Mouse (Mus musculus): ENCODE results near the gene Lmntd2. TPM values are rescaled to one million over a fixed set of nuclear protein-coding genes. Genes with fewer than 3 reads are reported as not detected.

Lmntd2 gene
- polyA plus RNA-seq, 1 experiment from 2014 or later, result 1.4 TPM

DNA sequence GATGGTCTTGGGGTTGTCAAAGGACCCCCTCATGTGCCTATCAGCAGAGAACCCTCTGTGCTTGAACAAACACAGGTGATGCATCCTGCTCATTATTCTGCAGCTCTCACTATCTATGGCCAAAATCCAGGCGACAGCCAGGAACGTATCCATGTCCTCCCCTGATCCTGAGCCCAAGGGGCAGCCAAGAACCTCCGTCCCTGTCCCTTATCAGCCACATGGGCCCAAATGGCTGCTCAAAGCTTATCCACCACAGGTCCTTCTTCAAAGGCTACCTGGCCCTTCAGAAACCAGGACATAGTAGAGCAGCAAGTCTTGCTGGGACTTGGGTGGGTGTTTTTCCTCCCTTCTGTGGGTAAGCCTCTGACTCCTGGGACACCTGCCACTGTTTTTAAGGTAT lies 25.7 kb downstream of the Lmntd2 start:
- Histone ChIP-seq H3K9ac (ENCODE audit: low read length) (no peak overlapping the region), H3K27me3 (ENCODE audit: control insufficient read depth, insufficient read depth, low read depth, low read length) (no peaks in the 10 kb centered on the region), H3K9me3 (ENCODE audit: control insufficient read depth, low read length) (no peaks in the 10 kb centered on the region), H3K4me3 (ENCODE audit: low read length) (no peak overlapping the region), H3K4me2 (ENCODE audit: low read depth, low read length) (no peak overlapping the region), H3K4me1 (replicated peaks; ENCODE audit: control insufficient read depth, insufficient read depth, low read length) (peaks cover 17% of the 10 kb centered on the region), H3K27ac (ENCODE audit: low read length) (no peak overlapping the region), H3K36me3 (ENCODE audit: control insufficient read depth, insufficient read depth, low read length) (peaks cover 35% of the 10 kb centered on the region)
- no peak for ATAC-seq (ENCODE audit: low read depth)
- WGBS, result 66% methylated on average over 3 of the region's 3 CpGs

DNA sequence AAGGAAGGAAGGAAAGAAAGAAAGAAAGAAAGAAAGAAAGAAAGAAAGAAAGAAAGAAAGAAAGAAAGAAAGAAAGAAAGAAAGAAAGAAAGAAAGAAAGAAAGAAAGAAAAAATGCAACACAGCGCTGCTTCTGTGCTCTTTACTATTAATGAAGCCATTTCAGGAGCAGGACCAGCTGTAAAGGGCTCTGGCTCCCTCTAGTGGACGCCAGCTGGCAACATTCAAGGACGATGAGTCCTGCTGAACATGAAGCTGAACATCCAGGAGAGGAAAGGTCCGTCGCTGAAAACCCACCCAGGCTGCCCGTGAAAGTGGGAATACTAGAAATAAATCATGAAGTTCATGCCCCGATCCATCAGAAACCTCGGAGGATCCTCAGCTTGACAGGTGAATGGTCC lies 37.7 kb downstream of the Lmntd2 start:
- no peaks in the 10 kb centered on the region for H3K9me3 ChIP-seq (ENCODE audit: control insufficient read depth, low read length)
- no peak overlapping the region for H3K4me3 ChIP-seq (ENCODE audit: low read length)
- no peak for ATAC-seq (ENCODE audit: low read depth)
- H3K4me2 ChIP-seq (ENCODE audit: low read depth, low read length), result no peak overlapping the region
- H3K27ac ChIP-seq (ENCODE audit: low read length), result no peak overlapping the region
- no peak overlapping the region; the same call in 1 of the 2 replicates for H3K9ac ChIP-seq (ENCODE audit: low read length)
- H3K4me1 ChIP-seq (replicated peaks; ENCODE audit: control insufficient read depth, insufficient read depth, low read length), result peaks cover 10% of the 10 kb centered on the region
- no peaks in the 10 kb centered on the region for H3K36me3 ChIP-seq (ENCODE audit: control insufficient read depth, insufficient read depth, low read length)
- 1% methylated on average over 8 of the region's 8 CpGs for WGBS
- H3K27me3 ChIP-seq (ENCODE audit: control insufficient read depth, insufficient read depth, low read depth, low read length), result no peaks in the 10 kb centered on the region; the same call in 1 of the 2 replicates

DNA sequence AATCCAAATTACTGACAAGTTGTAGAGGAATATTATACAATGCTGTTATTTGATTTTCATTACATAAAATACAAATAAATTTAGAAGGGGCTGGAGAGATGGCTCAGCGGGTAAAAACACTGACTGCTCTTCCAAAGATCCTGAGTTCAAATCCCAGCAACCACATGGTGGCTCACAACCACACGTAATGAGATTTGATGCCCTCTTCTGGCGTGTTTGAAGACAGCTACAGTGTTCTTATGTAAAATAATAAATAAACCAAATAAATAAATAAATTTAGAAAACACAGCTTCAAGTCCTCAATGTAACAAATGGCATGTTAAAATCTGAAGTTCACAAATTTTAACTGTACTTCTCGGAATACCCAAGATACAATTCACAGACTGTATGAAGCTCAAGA lies 38.8 kb downstream of the Lmntd2 start:
- H3K9me3 ChIP-seq (ENCODE audit: control insufficient read depth, low read length), result no peaks in the 10 kb centered on the region
- H3K4me2 ChIP-seq (ENCODE audit: low read depth, low read length), result no peak overlapping the region
- no peak overlapping the region for H3K27ac ChIP-seq (ENCODE audit: low read length)
- H3K27me3 ChIP-seq (ENCODE audit: control insufficient read depth, insufficient read depth, low read depth, low read length), result no peaks in the 10 kb centered on the region; the same call in 1 of the 2 replicates
- WGBS, result 85% methylated on average over 4 of the region's 4 CpGs
- H3K9ac ChIP-seq (ENCODE audit: low read length), result no peak overlapping the region
- H3K4me1 ChIP-seq (replicated peaks; ENCODE audit: control insufficient read depth, insufficient read depth, low read length), result peaks cover 10% of the 10 kb centered on the region
- ATAC-seq (ENCODE audit: low read depth), result no peak
- H3K4me3 ChIP-seq (ENCODE audit: low read length), result no peak overlapping the region
- H3K36me3 ChIP-seq (ENCODE audit: control insufficient read depth, insufficient read depth, low read length), result no peaks in the 10 kb centered on the region

DNA sequence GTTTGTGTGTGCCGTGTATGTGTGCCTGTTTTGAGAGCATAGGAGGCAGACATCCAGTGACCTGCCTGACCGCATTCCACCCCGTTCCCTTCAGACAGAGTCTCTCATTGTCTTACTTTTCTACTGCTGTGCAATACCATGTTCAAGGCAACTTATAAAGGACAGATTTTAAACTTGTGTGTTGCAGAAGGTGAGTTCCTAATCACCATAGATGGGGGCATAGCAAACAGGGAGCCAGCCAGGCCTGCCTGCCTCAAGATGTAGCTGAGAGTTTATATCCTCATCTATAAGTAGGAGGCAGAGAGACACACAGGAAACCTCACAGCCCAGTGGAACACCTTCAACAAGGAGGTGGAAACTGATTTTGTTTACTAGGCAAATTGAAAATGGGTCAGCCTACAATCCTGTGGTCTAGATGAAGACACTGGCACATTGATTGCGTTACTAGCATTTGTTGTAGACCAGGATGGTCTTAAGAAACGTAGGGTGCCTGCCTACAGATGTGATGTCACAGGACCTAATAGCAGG lies 40.5 kb downstream of the Lmntd2 start:
- peak overlapping the region; percentile 72 for H3K4me2 ChIP-seq (ENCODE audit: low read depth, low read length)
- peak overlapping the region; percentile 97 for H3K27ac ChIP-seq (ENCODE audit: low read length)
- H3K27me3 ChIP-seq (ENCODE audit: control insufficient read depth, insufficient read depth, low read depth, low read length), result no peaks in the 10 kb centered on the region
- no peaks in the 10 kb centered on the region for H3K36me3 ChIP-seq (ENCODE audit: control insufficient read depth, insufficient read depth, low read length)
- no peaks in the 10 kb centered on the region for H3K9me3 ChIP-seq (ENCODE audit: control insufficient read depth, low read length)
- peak overlapping the region; percentile 63 for H3K4me3 ChIP-seq (ENCODE audit: low read length)
- peak overlapping the region; percentile 77 for H3K9ac ChIP-seq (ENCODE audit: low read length)
- H3K4me1 ChIP-seq (replicated peaks; ENCODE audit: control insufficient read depth, insufficient read depth, low read length), result peaks cover 18% of the 10 kb centered on the region
- 60% methylated on average over 5 of the region's 5 CpGs for WGBS
- no peak for ATAC-seq (ENCODE audit: low read depth)

DNA sequence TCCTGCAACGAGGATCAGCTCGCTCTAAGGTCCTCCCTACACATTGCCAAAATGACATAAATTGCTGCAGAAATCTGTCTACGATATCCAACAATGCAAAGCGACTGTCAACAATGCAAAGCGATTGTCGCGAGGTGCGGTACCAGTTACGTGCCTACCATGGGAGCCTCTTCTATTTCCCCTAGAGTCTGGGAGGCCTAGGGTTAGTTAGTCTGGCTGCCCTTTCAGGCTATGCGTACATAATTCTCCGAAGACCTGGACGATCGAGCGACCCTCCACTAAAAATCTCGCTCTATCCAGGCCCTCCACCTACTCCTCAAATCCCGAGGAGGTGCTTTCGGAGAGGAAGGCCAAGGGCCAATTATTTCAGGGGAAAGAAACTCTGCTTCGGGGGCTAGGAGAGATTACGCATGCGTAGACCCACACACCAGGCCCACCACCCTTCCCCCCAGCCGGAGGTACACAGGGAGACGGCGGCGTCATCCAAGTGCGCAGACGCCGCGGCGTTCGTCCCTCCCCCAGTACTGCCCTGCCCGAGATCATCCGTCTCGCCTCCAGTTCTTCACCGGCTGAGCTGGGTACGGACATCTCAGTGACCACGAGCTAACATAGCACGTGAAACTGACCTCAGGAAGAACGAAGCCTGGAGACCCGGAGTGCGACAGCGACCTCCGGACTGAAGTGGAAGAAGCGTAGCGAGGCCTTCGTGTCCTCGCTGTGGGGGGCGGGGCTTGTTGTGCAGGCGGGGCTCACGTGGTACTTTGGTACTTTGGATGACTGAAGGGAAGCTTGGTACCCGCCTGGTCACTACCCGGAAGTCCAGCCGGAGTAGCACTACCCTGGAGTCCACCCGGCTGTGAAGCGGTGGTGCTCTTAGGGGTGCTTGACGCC lies 41.5 kb downstream of the Lmntd2 start, which contains the start of gene Rnh1:
Rnh1 (minus strand) TSS at position 742 of the 891 bp plus-strand sequence.
- Histone ChIP-seq H3K4me1 (replicated peaks; ENCODE audit: control insufficient read depth, insufficient read depth, low read length) (peaks cover 25% of the 10 kb centered on the region), H3K4me3 (ENCODE audit: low read length) (peak within 1 kb of the TSS; percentile 63), H3K9me3 (ENCODE audit: control insufficient read depth, low read length) (no peaks in the 10 kb centered on the region), H3K4me2 (ENCODE audit: low read depth, low read length) (peak within 1 kb of the TSS; percentile 72), H3K27ac (ENCODE audit: low read length) (peak within 1 kb of the TSS; percentile 97), H3K36me3 (ENCODE audit: control insufficient read depth, insufficient read depth, low read length) (no peaks in the 10 kb centered on the region), H3K27me3 (ENCODE audit: control insufficient read depth, insufficient read depth, low read depth, low read length) (no peaks in the 10 kb centered on the region), H3K9ac (ENCODE audit: low read length) (peak within 1 kb of the TSS; percentile 77)
- ATAC-seq (ENCODE audit: low read depth), result peak; percentile 95
- 2% methylated on average over 55 of the region's 55 CpGs for WGBS

DNA sequence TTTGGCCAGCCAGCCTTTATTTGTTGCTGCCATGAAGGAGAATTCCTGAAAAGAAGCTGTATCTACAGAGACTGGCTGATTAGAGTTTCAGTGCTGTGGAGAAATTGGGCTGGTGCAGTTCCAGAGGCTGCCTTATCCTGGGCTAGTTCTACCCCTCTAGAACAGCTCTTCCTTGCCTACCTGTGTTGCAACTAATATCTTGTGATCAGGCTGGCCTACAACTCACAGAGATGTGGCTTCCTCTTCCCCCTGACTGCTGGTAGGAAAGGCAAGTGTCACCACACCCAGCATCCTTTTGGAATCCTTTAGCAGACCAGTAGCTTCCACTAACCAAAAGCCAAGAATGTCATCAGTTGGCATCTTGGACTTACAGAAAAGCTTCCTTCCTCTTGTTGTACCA lies 44.0 kb downstream of the Lmntd2 start:
- ATAC-seq (ENCODE audit: low read depth), result no peak
- no peak overlapping the region for H3K9ac ChIP-seq (ENCODE audit: low read length)
- H3K4me1 ChIP-seq (replicated peaks; ENCODE audit: control insufficient read depth, insufficient read depth, low read length), result peaks cover 28% of the 10 kb centered on the region
- H3K4me3 ChIP-seq (ENCODE audit: low read length), result no peak overlapping the region
- H3K4me2 ChIP-seq (ENCODE audit: low read depth, low read length), result no peak overlapping the region
- H3K36me3 ChIP-seq (ENCODE audit: control insufficient read depth, insufficient read depth, low read length), result peaks cover 3% of the 10 kb centered on the region
- H3K9me3 ChIP-seq (ENCODE audit: control insufficient read depth, low read length), result no peaks in the 10 kb centered on the region
- peak overlapping the region; percentile 48 for H3K27ac ChIP-seq (ENCODE audit: low read length)
- no peaks in the 10 kb centered on the region for H3K27me3 ChIP-seq (ENCODE audit: control insufficient read depth, insufficient read depth, low read depth, low read length)

DNA sequence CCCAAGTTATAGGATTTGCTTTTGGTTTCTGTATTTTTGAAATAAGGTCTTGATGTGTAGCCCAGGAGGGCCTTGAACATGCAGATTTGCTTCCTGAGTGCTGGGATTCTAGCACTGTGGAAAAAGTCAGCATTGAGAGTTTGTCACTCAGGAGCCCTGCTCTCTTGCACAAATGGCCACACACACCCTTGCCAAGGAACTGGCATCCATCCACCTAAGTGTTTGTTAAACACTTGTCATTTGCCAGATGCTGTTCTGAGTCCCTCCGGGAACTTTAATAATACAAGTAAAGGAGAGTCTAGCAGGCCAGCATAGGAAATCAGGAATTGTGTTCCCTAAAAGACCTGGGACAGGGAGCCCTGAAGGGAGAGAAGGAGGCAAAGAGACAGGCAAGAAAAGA lies 44.6 kb downstream of the Lmntd2 start:
- Histone ChIP-seq H3K4me1 (replicated peaks; ENCODE audit: control insufficient read depth, insufficient read depth, low read length) (peaks cover 28% of the 10 kb centered on the region), H3K4me2 (ENCODE audit: low read depth, low read length) (no peak overlapping the region; the same call in 1 of the 2 replicates), H3K36me3 (ENCODE audit: control insufficient read depth, insufficient read depth, low read length) (peaks cover 7% of the 10 kb centered on the region), H3K9me3 (ENCODE audit: control insufficient read depth, low read length) (no peaks in the 10 kb centered on the region), H3K27me3 (ENCODE audit: control insufficient read depth, insufficient read depth, low read depth, low read length) (no peaks in the 10 kb centered on the region), H3K27ac (ENCODE audit: low read length) (peak overlapping the region; percentile 48), H3K4me3 (ENCODE audit: low read length) (no peak overlapping the region), H3K9ac (ENCODE audit: low read length) (0 out of 2 replicates have a peak overlapping the region, but pooled peaks have one; percentile 1)
- WGBS, result 27% methylated on average over 1 of the region's 1 CpGs
- no peak for ATAC-seq (ENCODE audit: low read depth)

DNA sequence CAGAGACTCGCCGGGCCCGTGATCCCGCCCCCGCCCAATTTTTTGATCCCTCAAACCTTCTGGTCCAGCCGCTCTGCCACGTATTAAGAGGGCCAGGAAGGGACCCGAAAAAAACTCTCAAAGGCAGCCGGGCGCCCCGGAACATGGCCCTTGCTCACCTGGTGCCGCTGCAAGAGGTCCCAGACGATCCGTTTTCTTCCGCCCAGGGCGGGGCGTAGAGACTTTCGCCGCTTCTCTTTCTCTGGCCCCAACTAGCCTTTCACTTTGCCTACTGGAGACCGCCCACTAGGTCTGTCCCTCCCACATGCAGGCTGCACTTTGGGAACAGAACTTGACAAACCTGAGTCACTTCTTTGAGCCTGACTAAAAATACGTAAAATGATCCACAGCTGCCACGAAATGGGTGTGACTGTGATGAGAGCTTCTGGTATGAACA lies 45.3 kb downstream of the Lmntd2 start:
- Histone ChIP-seq H3K27ac (ENCODE audit: low read length) (peak overlapping the region; percentile 48), H3K9ac (ENCODE audit: low read length) (peak overlapping the region; percentile 77), H3K4me1 (replicated peaks; ENCODE audit: control insufficient read depth, insufficient read depth, low read length) (peaks cover 28% of the 10 kb centered on the region), H3K9me3 (ENCODE audit: control insufficient read depth, low read length) (no peaks in the 10 kb centered on the region), H3K4me3 (ENCODE audit: low read length) (peak overlapping the region; percentile 63), H3K4me2 (ENCODE audit: low read depth, low read length) (peak overlapping the region; percentile 71), H3K36me3 (ENCODE audit: control insufficient read depth, insufficient read depth, low read length) (peaks cover 13% of the 10 kb centered on the region), H3K27me3 (ENCODE audit: control insufficient read depth, insufficient read depth, low read depth, low read length) (no peaks in the 10 kb centered on the region)
- ATAC-seq (ENCODE audit: low read depth), result peak; percentile 66
- WGBS, result under 1% methylated on average over 22 of the region's 22 CpGs

DNA sequence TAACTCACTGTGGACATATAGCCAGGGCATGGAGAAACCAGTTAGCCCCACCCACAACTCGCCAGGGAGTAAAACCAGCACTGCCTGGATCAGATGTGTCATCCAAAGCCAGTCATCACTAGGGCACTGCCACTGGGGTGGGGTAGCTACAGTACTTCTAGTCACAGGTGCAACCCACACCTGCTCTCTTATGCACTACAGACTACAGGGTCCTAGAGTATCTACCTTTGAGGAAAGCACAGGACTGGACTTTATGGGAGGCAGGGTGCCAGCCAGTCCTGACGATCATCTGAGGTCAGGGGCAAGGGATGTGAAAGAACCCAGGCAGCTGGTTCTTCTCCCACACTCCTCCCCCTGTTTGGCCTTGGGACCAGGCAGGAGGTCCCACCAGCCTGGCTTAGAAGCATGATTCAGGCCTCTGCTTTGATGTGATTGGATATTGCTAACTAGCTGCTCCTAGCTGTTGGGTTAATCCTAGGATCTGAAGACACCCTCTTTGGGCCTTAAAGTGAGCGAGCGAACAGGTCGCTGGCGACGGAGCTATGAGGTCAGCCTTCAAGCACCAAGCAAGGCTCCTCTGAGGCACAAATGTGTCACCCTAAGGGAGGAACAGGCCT lies 45.9 kb downstream of the Lmntd2 start:
- Histone ChIP-seq H3K4me3 (ENCODE audit: low read length) (peak overlapping the region; percentile 63), H3K27ac (ENCODE audit: low read length) (peak overlapping the region; percentile 48), H3K27me3 (ENCODE audit: control insufficient read depth, insufficient read depth, low read depth, low read length) (no peaks in the 10 kb centered on the region), H3K36me3 (ENCODE audit: control insufficient read depth, insufficient read depth, low read length) (peaks cover 16% of the 10 kb centered on the region), H3K9me3 (ENCODE audit: control insufficient read depth, low read length) (no peaks in the 10 kb centered on the region), H3K4me2 (ENCODE audit: low read depth, low read length) (peak overlapping the region; percentile 71), H3K4me1 (replicated peaks; ENCODE audit: control insufficient read depth, insufficient read depth, low read length) (peaks cover 23% of the 10 kb centered on the region), H3K9ac (ENCODE audit: low read length) (peak overlapping the region; percentile 77)
- ATAC-seq (ENCODE audit: low read depth), result peak; percentile 2; the same call in 1 of the 2 replicates
- WGBS, result 8% methylated on average over 7 of the region's 7 CpGs
